Mouse (Mus musculus) thymus, adult 2 months (tissue): ENCODE results near the gene Gm20538.

Experiments
- CTCF ChIP-seq: fragments of 200-500 bp; IDR thresholded peaks from 2 replicates; pipeline ENCODE4 v1.5.1; 2012; ENCODE audit warnings: mild to moderate bottlenecking, control low read depth, low read length, moderate library complexity, borderline replicate concordance; ENCODE audit not compliant: control insufficient read depth, poor library complexity, insufficient read depth; ENCODE audit errors: extremely low read depth
- POLR2A ChIP-seq: fragments of 200-500 bp; IDR thresholded peaks from 2 replicates; pipeline ENCODE4 v1.6.1; 2012; ENCODE audit warnings: mild to moderate bottlenecking, low read length, control low read depth, moderate library complexity; ENCODE audit not compliant: control insufficient read depth, poor library complexity, insufficient read depth; ENCODE audit errors: extremely low read depth

- TF ChIP-seq CTCF: no peak
- TF ChIP-seq POLR2A: no peak
Observed at GRCm38 (mm10) chr19:44590992-44591391, 38.4 kb upstream of the Gm20538 start.
